Mouse (Mus musculus) layer of hippocampus, postnatal 10 days (tissue): ENCODE measurements at regions not wholly inside any gene's neighbourhood (a gene's known extent, or its start where the extent isn't known, plus 50 kb on each side); places are given as distances from the start of the nearest gene placed in this dataset.

Source experiments
- DNase-seq, 2 experiments: peaks; one replicate each; pipeline ENCODE4 v3.0.0; 2021; ENCODE audit warnings: low spot score in 2 of 2

GRCm38 (mm10) chr11:12757677-12758076, 292.9 kb upstream of the Cobl start:
- no peak for DNase-seq

- DNase-seq = no peak
These were observed 285.3 kb upstream of the Cobl start for GRCm38 (mm10) chr11:12750016-12750415.

GRCm38 (mm10) chr11:12749245-12749644, 284.5 kb upstream of the Cobl start:
- no peak for DNase-seq

GRCm38 (mm10) chr11:12742159-12742523, 277.4 kb upstream of the Cobl start:
- peak; percentile 13 to 36 for DNase-seq

GRCm38 (mm10) chr11:12741418-12742158, 276.8 kb upstream of the Cobl start:
- peak; percentile 30 to 48 for DNase-seq

GRCm38 (mm10) chr11:12734274-12734673, 269.5 kb upstream of the Cobl start:
- DNase-seq = no peak

GRCm38 (mm10) chr11:12727293-12727692, 262.5 kb upstream of the Cobl start:
- DNase-seq = no peak

GRCm38 (mm10) chr11:12726492-12726891, 261.7 kb upstream of the Cobl start:
- DNase-seq = no peak

GRCm38 (mm10) chr11:12722320-12722719, 257.6 kb upstream of the Cobl start:
- DNase-seq = no peak

- no peak for DNase-seq
These were observed 255.4 kb upstream of the Cobl start for GRCm38 (mm10) chr11:12720169-12720568.

GRCm38 (mm10) chr11:12696321-12696720, 231.6 kb upstream of the Cobl start:
- DNase-seq = no peak

- no peak for DNase-seq
These were observed 228.1 kb upstream of the Cobl start for GRCm38 (mm10) chr11:12692836-12693235.

- no peak for DNase-seq
These were observed 222.0 kb upstream of the Cobl start for GRCm38 (mm10) chr11:12686717-12687116.

- no peak for DNase-seq
These were observed 197.2 kb upstream of the Cobl start for GRCm38 (mm10) chr11:12661824-12662443.

GRCm38 (mm10) chr11:12658847-12659246, 194.1 kb upstream of the Cobl start:
- no peak for DNase-seq

- no peak for DNase-seq
These were observed 191.7 kb upstream of the Cobl start for GRCm38 (mm10) chr11:12656450-12656849.
